In the genomic region with DNA sequence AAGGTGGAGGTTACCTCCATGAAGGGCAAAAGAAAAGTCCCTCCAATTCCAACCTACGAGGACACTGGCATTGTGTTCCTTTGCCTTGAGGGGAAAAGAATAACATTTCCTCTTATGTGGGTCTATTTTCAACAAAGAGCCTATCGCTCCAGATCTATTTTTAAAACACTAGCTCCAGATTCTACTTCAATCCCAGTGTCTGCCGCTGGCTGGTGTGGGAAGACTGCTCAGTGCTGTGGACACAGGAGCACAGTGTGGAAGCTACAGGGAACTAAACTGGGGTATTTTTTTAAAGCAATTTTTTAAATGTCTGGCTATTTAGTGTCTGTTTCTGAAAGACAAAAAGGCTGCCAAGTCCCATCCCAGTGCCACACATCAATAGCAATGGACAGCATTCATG, we compare ENCODE assay signal across 12 mouse cellular contexts. TPM values are rescaled to one million over a fixed set of nuclear protein-coding genes. Genes with fewer than 3 reads are reported as not detected.
A peak's percentile ranks its signal among the peaks of the same experiment; 100 is the strongest.
DNase-seq lines count a peak whose midpoint lies in the region; ATAC-seq and TF ChIP-seq lines count a peak whose summit lies in the region.
"Had no signal": no experiment of that assay in that cellular context is flagged by ENCODE, and none has a peak within 500 bp of the region (broad histone marks: within the 10 kb centered on the region; RNA-seq: fewer than 3 reads in every experiment).

No protein-coding gene starts in this region.

- peak overlapping the region; percentile 93 for H3K27ac ChIP-seq in heart, embryonic 15.5 days
- peak overlapping the region; percentile 27; the same call in 1 of the 2 replicates for H3K27ac ChIP-seq in midbrain, embryonic 13.5 days
- no peak overlapping the region for H3K27ac ChIP-seq in midbrain, embryonic 10.5 days (replicated peaks)
- 0 out of 2 replicates have a peak overlapping the region, but pooled peaks have one; percentile 41 for H3K27ac ChIP-seq in limb, embryonic 14.5 days (replicated peaks; ENCODE audit: low read depth, low read length)
- H3K27ac ChIP-seq: midbrain, embryonic 12.5 days had no signal

- peaks cover 54% of the 10 kb centered on the region for H3K4me1 ChIP-seq in heart, embryonic 15.5 days (replicated peaks)
- 0 out of 2 replicates have a peak, but pooled peaks cover 5% of the 10 kb centered on the region for H3K4me1 ChIP-seq in midbrain, embryonic 13.5 days (replicated peaks)
- H3K4me1 ChIP-seq in midbrain, embryonic 10.5 days: peaks cover 10% of the 10 kb centered on the region
- H3K4me1 ChIP-seq in limb, embryonic 14.5 days (ENCODE audit: control insufficient read depth, insufficient read depth, low read length): peaks cover 8% of the 10 kb centered on the region

- no peak overlapping the region for H3K9ac ChIP-seq in heart, embryonic 15.5 days
- no peak overlapping the region for H3K9ac ChIP-seq in midbrain, embryonic 13.5 days (replicated peaks)
- H3K9ac ChIP-seq in limb, embryonic 14.5 days (ENCODE audit: low read depth, low read length, severe bottlenecking): no peak overlapping the region
- H3K9ac ChIP-seq: liver, postnatal 0 days; midbrain, embryonic 12.5 days had no signal

- ATAC-seq in heart, embryonic 15.5 days (replicated peaks; ENCODE audit: insufficient number of reproducible peaks, insufficient read depth, low FRiP score, low read depth): 0 out of 2 replicates have a peak, but pooled peaks have one; percentile 42
- no peak for ATAC-seq in midbrain, embryonic 13.5 days
- ATAC-seq in limb, embryonic 14.5 days (ENCODE audit: low FRiP score, low read depth): no peak
- ATAC-seq: liver, postnatal 0 days had no signal

- H3K4me2 ChIP-seq in heart, embryonic 15.5 days: no peak overlapping the region
- no peak overlapping the region for H3K4me2 ChIP-seq in midbrain, embryonic 13.5 days (replicated peaks)
- H3K4me2 ChIP-seq in limb, embryonic 14.5 days (replicated peaks; ENCODE audit: low read depth, low read length, severe bottlenecking): no peak overlapping the region
- H3K4me2 ChIP-seq: midbrain, embryonic 12.5 days had no signal

- H3K27me3 ChIP-seq in heart, embryonic 15.5 days: no peaks in the 10 kb centered on the region
- H3K27me3 ChIP-seq in midbrain, embryonic 13.5 days: no peaks in the 10 kb centered on the region
- H3K27me3 ChIP-seq in midbrain, embryonic 10.5 days (ENCODE audit: low read depth, poor library complexity, severe bottlenecking): no peaks in the 10 kb centered on the region
- H3K27me3 ChIP-seq in limb, embryonic 14.5 days (ENCODE audit: control insufficient read depth, insufficient read depth, low read length): no peaks in the 10 kb centered on the region
- H3K27me3 ChIP-seq: midbrain, embryonic 12.5 days had no signal

- WGBS in heart, embryonic 15.5 days: 34% methylated on average over 3 of the region's 3 CpGs
- WGBS in midbrain, embryonic 13.5 days: 84% methylated on average over 3 of the region's 3 CpGs
- WGBS in midbrain, embryonic 10.5 days: 77% methylated on average over 3 of the region's 3 CpGs
- WGBS in limb, embryonic 14.5 days: 77% methylated on average over 3 of the region's 3 CpGs

- no peak for DNase-seq in heart, postnatal 36 days
- DNase-seq in midbrain, embryonic 10.5 days (ENCODE audit: low spot score): no peak
- DNase-seq in limb, embryonic 14.5 days (ENCODE audit: low spot score): no peak
- no peak for DNase-seq in urinary bladder, postnatal 14 days (ENCODE audit: low spot score)
- DNase-seq in spleen, adult 12 weeks (ENCODE audit: low spot score): no peak
- DNase-seq: cerebellum, adult 8-10 months; embryo, embryonic 11 days; liver, postnatal 0 days; thymus, postnatal 25 days had no signal

- no peaks in the 10 kb centered on the region for H3K36me3 ChIP-seq in heart, embryonic 15.5 days
- peaks cover 23% of the 10 kb centered on the region for H3K36me3 ChIP-seq in midbrain, embryonic 13.5 days
- no peaks in the 10 kb centered on the region for H3K36me3 ChIP-seq in midbrain, embryonic 10.5 days
- H3K36me3 ChIP-seq in limb, embryonic 14.5 days (ENCODE audit: control insufficient read depth, insufficient read depth, low read length): no peaks in the 10 kb centered on the region
- H3K36me3 ChIP-seq: midbrain, embryonic 12.5 days had no signal

- no peak overlapping the region for H3K4me3 ChIP-seq in heart, embryonic 15.5 days
- H3K4me3 ChIP-seq in midbrain, embryonic 13.5 days (replicated peaks): no peak overlapping the region
- H3K4me3 ChIP-seq in midbrain, embryonic 10.5 days: no peak overlapping the region
- H3K4me3 ChIP-seq in limb, embryonic 14.5 days (replicated peaks; ENCODE audit: low read length): no peak overlapping the region
- H3K4me3 ChIP-seq: midbrain, embryonic 12.5 days had no signal

- intact Hi-C loops in heart, postnatal 36 days (cut with DNase I): loop anchor here (5.0 kb wide), 1 partner anchor 52 kb away; no protein-coding TSS in a partner anchor

- H3K9me3 ChIP-seq in heart, embryonic 15.5 days (replicated peaks): no peaks in the 10 kb centered on the region
- no peaks in the 10 kb centered on the region for H3K9me3 ChIP-seq in midbrain, embryonic 13.5 days
- H3K9me3 ChIP-seq in midbrain, embryonic 10.5 days (replicated peaks): no peaks in the 10 kb centered on the region
- no peaks in the 10 kb centered on the region for H3K9me3 ChIP-seq in limb, embryonic 14.5 days (ENCODE audit: control insufficient read depth, low read length)
- H3K9me3 ChIP-seq: midbrain, embryonic 12.5 days had no signal

- TF ChIP-seq POLR2A in limb, embryonic 14.5 days (IDR thresholded peaks at IDR 0.05; ENCODE audit: borderline replicate concordance, extremely low read depth, insufficient read depth, insufficient read length): no peak

RNA-seq across cellular contexts. Expression of a gene that starts 49.9 kb away (rescaled TPM):
- 59.1 and 77.0 TPM in 2 replicates for polyA plus RNA-seq in heart, embryonic 15.5 days (2015; fragmentation: Nextera tagmentation; extraction: Ambion mirVana)
- total RNA-seq in heart, postnatal 36 days (2021): 10 to 100 TPM; 51.2 to 67.0 TPM
- polyA plus RNA-seq in midbrain, embryonic 13.5 days (2015; fragmentation: Nextera tagmentation; extraction: Ambion mirVana): 14.8 and 15.5 TPM in 2 replicates
- 21.8 and 25.9 TPM in 2 replicates for polyA plus RNA-seq in midbrain, embryonic 10.5 days (2016; fragmentation: Nextera tagmentation; extraction: Ambion mirVana)
- 104 and 123 TPM in 2 replicates for polyA plus RNA-seq in limb, embryonic 14.5 days (2012; rRNA removed)
- polyA plus RNA-seq in limb, embryonic 14.5 days (2014; fragmentation: Nextera tagmentation; extraction: Ambion mirVana): 67.2 and 70.3 TPM in 2 replicates
